Mouse (Mus musculus): ENCODE data around the gene Srrm1. TPM values are rescaled to one million over a fixed set of nuclear protein-coding genes. Genes with fewer than 3 reads are reported as not detected.

The Srrm1 gene
- total and polyA plus RNA-seq, 3 experiments = 26.9 to 285 (median 138) TPM

GRCm38 (mm10) chr4:135297146-135297545 lies 56.0 kb downstream of the Srrm1 start:
- no peak overlapping the region for H3K27ac ChIP-seq (ENCODE audit: control insufficient read depth, low read depth, low read length)
- no peak overlapping the region for H3K4me3 ChIP-seq (ENCODE audit: control insufficient read depth in 1 of 2, insufficient read depth in 1 of 2, low read depth in 2 of 2, low read length in 2 of 2)
- no peaks in the 10 kb centered on the region for H3K79me2 ChIP-seq (ENCODE audit: control insufficient read depth, insufficient read depth, low read length, poor library complexity)
- peaks cover 0 to 8% of the 10 kb centered on the region in 2 experiments; a peak in 2 of 4 replicates for H3K36me3 ChIP-seq (ENCODE audit: control insufficient read depth in 1 of 2, insufficient read depth in 2 of 2, low read length in 2 of 2)
- H3K9me3 ChIP-seq (replicated peaks; ENCODE audit: insufficient read depth, low read length) = no peaks in the 10 kb centered on the region
- no peak overlapping the region for H3K9ac ChIP-seq (ENCODE audit: control insufficient read depth, low read depth, low read length, poor library complexity, severe bottlenecking)
- H3K27me3 ChIP-seq (ENCODE audit: control insufficient read depth in 1 of 2, insufficient read depth in 2 of 2, low read length in 2 of 2) = no peaks in the 10 kb centered on the region
- no peak for DNase-seq (ENCODE audit: low read depth, low spot score)
- no peak for TF ChIP-seq NELFE (IDR thresholded peaks at IDR 0.05; ENCODE audit: low read depth, low read length)
- TF ChIP-seq JUND (IDR thresholded peaks at IDR 0.05; ENCODE audit: low read depth, low read length) = no peak
- TF ChIP-seq MEF2A (IDR thresholded peaks at IDR 0.05; ENCODE audit: extremely low read depth, insufficient replicate concordance, low read depth, low read length, poor library complexity, severe bottlenecking) = no peak
- H3K4me1 ChIP-seq (ENCODE audit: control insufficient read depth in 1 of 2, insufficient read depth in 2 of 2, low read length in 2 of 2) = peaks cover 3 to 19% of the 10 kb centered on the region in 2 experiments

- no peaks in the 10 kb centered on the region for H3K79me2 ChIP-seq (ENCODE audit: control insufficient read depth, insufficient read depth, low read length, poor library complexity)
- H3K27me3 ChIP-seq (ENCODE audit: control insufficient read depth in 1 of 2, insufficient read depth in 2 of 2, low read length in 2 of 2) = no peaks in the 10 kb centered on the region
- H3K4me3 ChIP-seq (ENCODE audit: control insufficient read depth in 1 of 2, insufficient read depth in 1 of 2, low read depth in 2 of 2, low read length in 2 of 2) = no peak overlapping the region
- H3K9me3 ChIP-seq (replicated peaks; ENCODE audit: insufficient read depth, low read length) = no peaks in the 10 kb centered on the region
- peaks cover 0 to 13% of the 10 kb centered on the region in 2 experiments; a peak in 2 of 4 replicates for H3K36me3 ChIP-seq (ENCODE audit: control insufficient read depth in 1 of 2, insufficient read depth in 2 of 2, low read length in 2 of 2)
- DNase-seq (ENCODE audit: low read depth, low spot score) = no peak
- H3K27ac ChIP-seq (ENCODE audit: control insufficient read depth, low read depth, low read length) = no peak overlapping the region
- TF ChIP-seq POLR2AphosphoS2 (IDR thresholded peaks at IDR 0.05; ENCODE audit: low read length) (no peak), JUND (IDR thresholded peaks at IDR 0.05; ENCODE audit: low read depth, low read length) (no peak), ZKSCAN1 (IDR thresholded peaks at IDR 0.05; ENCODE audit: low read depth, low read length) (no peak), EP300 (IDR thresholded peaks at IDR 0.05; ENCODE audit: low read depth in 1 of 2, low read length in 2 of 2) (no peak), MEF2A (IDR thresholded peaks at IDR 0.05; ENCODE audit: extremely low read depth, insufficient replicate concordance, low read depth, low read length, poor library complexity, severe bottlenecking) (no peak), NRF1 (IDR thresholded peaks at IDR 0.05; ENCODE audit: insufficient read depth, low read depth, low read length, poor library complexity, severe bottlenecking) (no peak), CHD1 (IDR thresholded peaks at IDR 0.05; ENCODE audit: low read depth, low read length) (no peak), ETS1 (IDR thresholded peaks at IDR 0.05; ENCODE audit: low read depth, low read length) (no peak), MAX (IDR thresholded peaks at IDR 0.05; ENCODE audit: low read length) (no peak), TAL1 (IDR thresholded peaks at IDR 0.05; ENCODE audit: low read length) (no peak), HCFC1 (IDR thresholded peaks at IDR 0.05; ENCODE audit: low read depth, low read length) (no peak), NELFE (IDR thresholded peaks at IDR 0.05; ENCODE audit: low read depth, low read length) (no peak), RAD21 (IDR thresholded peaks at IDR 0.05; ENCODE audit: low read depth, low read length) (no peak)
- no peak overlapping the region for H3K9ac ChIP-seq (ENCODE audit: control insufficient read depth, low read depth, low read length, poor library complexity, severe bottlenecking)
- peaks cover 3 to 25% of the 10 kb centered on the region in 2 experiments for H3K4me1 ChIP-seq (ENCODE audit: control insufficient read depth in 1 of 2, insufficient read depth in 2 of 2, low read length in 2 of 2)
These were observed 56.6 kb downstream of the Srrm1 start for GRCm38 (mm10) chr4:135296565-135296964.

DNA sequence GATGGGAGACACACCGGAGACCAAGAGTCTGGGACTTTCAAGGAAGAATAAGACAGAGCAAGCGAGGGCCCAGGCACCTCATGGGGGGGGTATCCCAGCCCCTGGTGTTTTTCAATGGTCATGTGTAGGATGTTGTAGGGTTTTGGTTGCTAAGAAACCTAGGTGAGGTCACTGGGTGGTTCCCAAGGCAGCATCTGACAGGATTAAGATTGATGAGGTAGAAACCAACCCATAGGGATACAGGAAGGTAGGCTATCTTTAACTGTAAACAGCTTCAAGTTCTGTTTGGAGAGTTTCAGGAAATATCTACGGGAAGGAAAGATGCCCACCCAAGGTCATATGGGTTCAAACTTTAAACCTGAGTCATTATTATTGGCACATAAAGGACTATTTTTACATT lies 59.3 kb downstream of the Srrm1 start:
- H3K4me3 ChIP-seq (ENCODE audit: control insufficient read depth in 1 of 2, insufficient read depth in 1 of 2, low read depth in 2 of 2, low read length in 2 of 2) = no peak overlapping the region
- no peaks in the 10 kb centered on the region for H3K79me2 ChIP-seq (ENCODE audit: control insufficient read depth, insufficient read depth, low read length, poor library complexity)
- DNase-seq (ENCODE audit: low read depth, low spot score) = no peak
- H3K27ac ChIP-seq (ENCODE audit: control insufficient read depth, low read depth, low read length) = no peak overlapping the region
- peaks cover 0 to 8% of the 10 kb centered on the region in 2 experiments; a peak in 2 of 4 replicates for H3K36me3 ChIP-seq (ENCODE audit: control insufficient read depth in 1 of 2, insufficient read depth in 2 of 2, low read length in 2 of 2)
- TF ChIP-seq MEF2A (IDR thresholded peaks at IDR 0.05; ENCODE audit: extremely low read depth, insufficient replicate concordance, low read depth, low read length, poor library complexity, severe bottlenecking) (no peak), ETS1 (IDR thresholded peaks at IDR 0.05; ENCODE audit: low read depth, low read length) (no peak), USF2 (IDR thresholded peaks at IDR 0.05; ENCODE audit: borderline replicate concordance in 1 of 2, insufficient read depth in 1 of 2, low read depth in 1 of 2, low read length in 2 of 2) (no peak), RCOR1 (IDR thresholded peaks at IDR 0.05; ENCODE audit: low read depth, low read length) (no peak), ZMIZ1 (IDR thresholded peaks at IDR 0.05; ENCODE audit: low read depth, low read length) (no peak), USF1 (IDR thresholded peaks at IDR 0.05; ENCODE audit: low read depth, low read length) (no peak), HCFC1 (IDR thresholded peaks at IDR 0.05; ENCODE audit: low read depth, low read length) (no peak), MYC (IDR thresholded peaks at IDR 0.05; ENCODE audit: low read depth, low read length) (no peak), MAFK (IDR thresholded peaks at IDR 0.05; ENCODE audit: borderline replicate concordance, low read depth, low read length) (no peak), NELFE (IDR thresholded peaks at IDR 0.05; ENCODE audit: low read depth, low read length) (no peak), RAD21 (IDR thresholded peaks at IDR 0.05; ENCODE audit: low read depth, low read length) (no peak), NRF1 (IDR thresholded peaks at IDR 0.05; ENCODE audit: insufficient read depth, low read depth, low read length, poor library complexity, severe bottlenecking) (no peak), POLR2AphosphoS5 (IDR thresholded peaks at IDR 0.05; ENCODE audit: borderline replicate concordance, low read depth, low read length) (no peak), ELF1 (IDR thresholded peaks at IDR 0.05; ENCODE audit: low read depth, low read length) (no peak), ZNF384 (IDR thresholded peaks at IDR 0.05; ENCODE audit: low read depth, low read length) (no peak)
- H3K4me1 ChIP-seq (ENCODE audit: control insufficient read depth in 1 of 2, insufficient read depth in 2 of 2, low read length in 2 of 2) = peaks cover 0 to 19% of the 10 kb centered on the region in 2 experiments; a peak in 3 of 4 replicates
- H3K27me3 ChIP-seq (ENCODE audit: control insufficient read depth in 1 of 2, insufficient read depth in 2 of 2, low read length in 2 of 2) = no peaks in the 10 kb centered on the region
- no peaks in the 10 kb centered on the region for H3K9me3 ChIP-seq (replicated peaks; ENCODE audit: insufficient read depth, low read length)
- H3K9ac ChIP-seq (ENCODE audit: control insufficient read depth, low read depth, low read length, poor library complexity, severe bottlenecking) = no peak overlapping the region
